Mouse (Mus musculus) liver, adult 2 months (tissue): ENCODE measurements around the gene Aatf. TPM values are rescaled to one million over a fixed set of nuclear protein-coding genes. Genes with fewer than 3 reads are reported as not detected.

Source experiments
- DNase-seq: peaks from one replicate; pipeline ENCODE4 v3.0.0-alpha.2; 2011; ENCODE audit warnings: low read depth, low spot score; ENCODE audit errors: extremely low read depth
- H3K27ac ChIP-seq: fragments of 200-500 bp; replicated peaks from 2 replicates; pipeline ENCODE4 v1.5.1; 2012; ENCODE audit warnings: low read depth, mild to moderate bottlenecking, control low read depth, inconsistent platforms, low read length; ENCODE audit not compliant: insufficient read depth
- H3K27me3 ChIP-seq: fragments of 200-500 bp; 2 replicates; pipeline ENCODE4 v1.6.1; 2012; ENCODE audit warnings: mild to moderate bottlenecking, moderate library complexity, low read length, inconsistent platforms; ENCODE audit not compliant: control insufficient read depth, insufficient read depth
- H3K36me3 ChIP-seq: fragments of 200-500 bp; 2 replicates; pipeline ENCODE4 v1.6.1; 2012; ENCODE audit warnings: low read length, inconsistent platforms; ENCODE audit not compliant: control insufficient read depth, insufficient read depth
- H3K4me1 ChIP-seq: fragments of 200-500 bp; 2 replicates; pipeline ENCODE4 v1.6.1; 2011; ENCODE audit warnings: low read length; ENCODE audit not compliant: control insufficient read depth, insufficient read depth
- H3K4me3 ChIP-seq: fragments of 200-500 bp; 2 replicates; pipeline ENCODE4 v1.5.1; 2011; ENCODE audit warnings: low read depth, mild to moderate bottlenecking, control low read depth, low read length, moderate library complexity; ENCODE audit not compliant: insufficient read depth
- H3K79me2 ChIP-seq: fragments of 200-500 bp; 2 replicates; pipeline ENCODE4 v1.6.1; 2012; ENCODE audit warnings: inconsistent platforms, mild to moderate bottlenecking, low read length, moderate library complexity; ENCODE audit not compliant: control insufficient read depth, insufficient read depth
- H3K9ac ChIP-seq: fragments of 200-500 bp; 2 replicates; pipeline ENCODE4 v1.6.1; 2012; ENCODE audit warnings: low read depth, mild to moderate bottlenecking, control low read depth, inconsistent platforms, low read length
- CTCF ChIP-seq: fragments of 200-500 bp; IDR thresholded peaks from 2 replicates; pipeline ENCODE4 v1.5.1; 2011; ENCODE audit warnings: low read depth, low read length, control low read depth
- POLR2A ChIP-seq: fragments of 200-500 bp; IDR thresholded peaks from 2 replicates; pipeline ENCODE4 v1.6.1; 2011; ENCODE audit warnings: low read length, control low read depth; ENCODE audit not compliant: insufficient read depth; ENCODE audit errors: extremely low read depth
- WGBS: fragments of 180-500 bp; shearing (Covaris S2); methylation state at CpG from one replicate; pipeline ENCODE4 v1.1.7; 2018; 5-methylcytosine and 5-hydroxymethylcytosine counted together
- polyA plus RNA-seq: library from polyadenylated mRNA; depleted of rRNA; stranded (reverse); fragments of >200 nt; gene quantifications from 2 replicates; pipeline ENCODE4 v1.2.3, GENCODE M21; 2012
- total RNA-seq: library from RNA; depleted of rRNA; stranded (reverse); fragments of >200 nt; gene quantifications from 2 replicates; pipeline ENCODE4 v1.2.3, GENCODE M21; 2014

The Aatf gene
- total and polyA plus RNA-seq, 2 experiments, result 3.9 to 14.0 TPM

DNA sequence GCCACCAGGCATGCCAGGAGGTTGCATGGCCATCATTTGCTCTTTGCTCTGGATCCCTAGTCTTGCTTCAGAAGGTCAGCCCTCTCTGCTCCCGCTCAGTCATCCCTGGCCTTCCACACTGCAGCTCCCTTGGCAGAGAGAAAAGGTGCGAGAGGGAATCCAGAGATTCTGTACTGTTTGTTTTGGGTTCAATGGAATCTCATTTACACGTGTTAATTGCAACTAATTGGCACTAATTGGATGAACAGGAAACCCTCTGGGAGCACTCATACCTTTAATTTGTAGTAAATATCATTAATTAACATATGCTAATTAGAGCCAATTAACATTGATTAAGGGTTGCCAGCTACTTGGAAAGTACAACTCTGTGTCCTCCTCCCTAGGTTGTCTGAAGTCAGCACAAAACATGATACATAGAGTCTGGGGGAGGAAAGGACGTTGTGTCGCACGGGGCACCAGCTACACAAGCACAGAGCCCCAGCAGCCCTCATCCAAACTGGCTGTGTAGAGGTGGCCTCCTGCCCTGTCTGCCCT, 36.0 kb upstream of the Aatf start:
- H3K27me3 ChIP-seq, result no peaks in the 10 kb centered on the region
- H3K27ac ChIP-seq, result no peak overlapping the region
- WGBS, result 65% methylated on average over 6 of the region's 6 CpGs

DNA sequence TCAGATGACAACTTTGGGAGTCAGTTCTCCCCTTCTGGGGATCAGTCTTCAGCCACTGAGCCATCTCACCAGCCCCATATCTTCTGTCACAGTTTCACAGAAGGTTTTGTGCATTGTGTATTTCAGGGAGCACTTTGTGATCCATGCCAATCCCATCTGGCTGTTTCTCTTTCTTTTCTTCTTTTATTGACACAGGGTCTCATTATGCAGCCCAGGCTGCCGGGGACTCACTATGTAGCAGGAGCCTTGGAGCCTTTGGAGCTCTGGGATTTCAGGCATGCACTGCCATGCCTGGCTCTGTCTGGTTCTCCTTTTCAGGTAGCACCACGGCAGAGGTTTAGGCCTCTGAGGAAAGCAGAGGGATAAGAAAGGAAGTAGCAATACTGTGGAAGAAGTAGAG, 35.0 kb upstream of the Aatf start:
- H3K27ac ChIP-seq, result no peak overlapping the region
- H3K4me3 ChIP-seq, result no peak overlapping the region
- DNase-seq, result no peak
- H3K4me1 ChIP-seq, result no peaks in the 10 kb centered on the region
- WGBS, result 50% methylated on average over 2 of the region's 2 CpGs
- H3K27me3 ChIP-seq, result no peaks in the 10 kb centered on the region
- H3K79me2 ChIP-seq, result no peaks in the 10 kb centered on the region
- H3K9ac ChIP-seq, result no peak overlapping the region
- TF ChIP-seq POLR2A (no peak), CTCF (no peak)
- no peaks in the 10 kb centered on the region for H3K36me3 ChIP-seq

More for the DNA sequence above, 36.0 kb upstream of the Aatf start:
- Histone ChIP-seq H3K9ac (no peak overlapping the region), H3K36me3 (no peaks in the 10 kb centered on the region), H3K4me1 (no peaks in the 10 kb centered on the region), H3K79me2 (no peaks in the 10 kb centered on the region), H3K4me3 (no peak overlapping the region)
- TF ChIP-seq CTCF (no peak), POLR2A (no peak)
- DNase-seq, result no peak

DNA sequence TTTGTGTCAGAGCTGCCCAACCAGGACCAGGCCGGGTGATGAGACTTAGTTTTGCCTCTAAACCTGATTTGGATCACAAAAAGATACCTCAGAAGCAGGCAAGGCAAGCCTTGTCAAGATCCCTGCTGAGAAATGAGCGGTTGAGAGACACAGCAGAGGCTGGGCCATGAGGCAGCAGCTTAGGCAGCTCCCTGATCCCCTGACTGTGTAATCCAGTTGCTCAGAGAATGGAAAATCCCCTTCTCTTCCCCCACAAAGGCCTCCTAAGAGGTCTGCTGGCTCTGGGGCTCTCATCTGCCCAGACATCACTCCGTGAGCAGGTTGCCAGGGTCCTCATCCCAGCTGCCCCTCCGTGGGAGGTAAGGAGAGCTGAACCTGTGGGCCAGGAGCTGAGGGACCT, 26.7 kb upstream of the Aatf start:
- Histone ChIP-seq H3K9ac (no peak overlapping the region), H3K79me2 (no peaks in the 10 kb centered on the region), H3K4me1 (no peaks in the 10 kb centered on the region), H3K27ac (no peak overlapping the region), H3K27me3 (no peaks in the 10 kb centered on the region; the same call in 1 of the 2 replicates), H3K4me3 (no peak overlapping the region), H3K36me3 (no peaks in the 10 kb centered on the region)
- DNase-seq, result no peak
- WGBS, result 41% methylated on average over 4 of the region's 4 CpGs
- TF ChIP-seq CTCF (no peak), POLR2A (no peak)

DNA sequence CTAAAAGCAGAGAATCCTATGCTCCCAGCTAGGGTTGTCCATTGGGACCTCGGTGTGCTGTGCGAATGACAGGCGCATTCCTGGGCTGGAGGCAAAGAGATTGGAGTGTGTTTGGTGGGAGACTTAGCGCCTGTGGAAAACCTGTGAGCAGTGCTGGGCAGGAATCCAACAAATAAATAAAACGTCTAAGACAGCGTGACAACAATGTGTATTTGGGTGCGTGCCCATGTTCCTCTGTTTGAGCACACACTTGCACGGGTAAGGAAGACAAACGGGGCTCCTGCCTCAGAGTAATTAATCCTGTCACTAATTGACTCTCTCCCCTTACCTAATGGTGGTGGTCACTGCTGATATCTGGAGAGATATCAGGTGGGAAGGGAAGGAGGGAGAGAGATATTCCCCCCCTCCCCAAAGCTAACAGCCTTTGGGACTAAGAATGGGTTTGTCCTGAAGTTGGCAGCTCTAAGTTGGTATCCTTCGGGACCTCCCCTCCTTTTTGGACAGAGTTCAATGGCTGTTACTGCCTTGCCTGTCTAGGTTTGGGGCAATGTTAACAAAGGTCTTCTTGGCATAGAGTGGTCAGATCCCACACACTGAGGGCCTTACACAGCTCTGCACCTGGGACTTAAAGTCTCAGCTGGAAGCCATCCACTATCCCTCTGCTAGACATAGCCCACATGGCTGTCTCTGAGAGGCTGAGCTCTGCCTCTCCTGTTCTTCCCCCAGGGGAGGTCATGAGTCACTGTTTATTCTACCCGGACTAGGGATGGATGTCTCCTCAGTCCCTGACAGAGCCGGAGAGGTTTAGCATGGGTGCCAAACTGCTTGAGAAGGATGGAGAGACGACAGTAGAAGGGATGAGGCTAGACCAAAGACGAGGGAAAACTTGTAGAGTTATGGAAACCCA, 16.7 kb upstream of the Aatf start:
- no peaks in the 10 kb centered on the region for H3K36me3 ChIP-seq
- WGBS, result 7% methylated on average over 14 of the region's 14 CpGs
- no peak for DNase-seq

DNA sequence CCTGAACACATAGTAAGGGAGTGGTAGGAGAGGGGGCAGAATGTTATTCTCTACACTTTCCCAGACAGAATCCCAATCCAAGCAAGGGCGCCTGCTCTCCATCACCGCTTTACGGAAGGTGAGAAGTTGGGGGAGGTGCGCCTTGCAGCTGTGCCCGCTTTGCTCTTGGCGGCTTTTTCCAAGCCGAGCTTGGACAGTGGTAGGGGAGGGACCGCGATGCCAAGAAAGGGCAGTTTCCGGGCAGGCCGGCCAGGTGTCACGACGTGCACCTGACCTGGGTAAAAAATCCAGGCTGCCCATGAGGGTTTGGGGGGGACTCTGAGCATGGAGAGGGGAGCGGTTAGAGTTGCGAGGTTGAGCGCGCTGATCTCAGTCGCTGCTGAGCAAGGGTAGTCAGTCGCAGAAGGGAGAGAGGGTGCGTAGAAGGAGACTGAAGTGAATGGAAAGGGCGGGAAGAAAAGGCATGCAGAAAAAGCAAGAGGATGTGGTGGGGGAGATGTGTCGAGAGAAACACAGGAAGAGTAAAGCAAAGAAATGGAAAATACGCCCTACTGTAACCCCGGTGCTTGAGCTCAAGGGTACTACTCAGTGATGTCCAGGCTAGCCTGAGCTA, 15.9 kb upstream of the Aatf start:
- Histone ChIP-seq H3K27ac (no peak overlapping the region), H3K36me3 (no peaks in the 10 kb centered on the region), H3K9ac (no peak overlapping the region), H3K4me1 (peaks cover 4% of the 10 kb centered on the region), H3K27me3 (peaks cover 40% of the 10 kb centered on the region), H3K4me3 (no peak overlapping the region), H3K79me2 (no peaks in the 10 kb centered on the region)
- DNase-seq, result no peak
- WGBS, result 5% methylated on average over 24 of the region's 24 CpGs
- TF ChIP-seq POLR2A (no peak), CTCF (no peak)

More for the DNA sequence above, 16.7 kb upstream of the Aatf start:
- no peaks in the 10 kb centered on the region for H3K79me2 ChIP-seq
- peaks cover 4% of the 10 kb centered on the region for H3K4me1 ChIP-seq
- no peak overlapping the region for H3K27ac ChIP-seq
- no peak overlapping the region for H3K9ac ChIP-seq
- H3K4me3 ChIP-seq, result no peak overlapping the region
- H3K27me3 ChIP-seq, result peaks cover 40% of the 10 kb centered on the region
- TF ChIP-seq POLR2A (no peak), CTCF (no peak)
